Mouse (Mus musculus) spleen, adult 2 months (tissue): ENCODE data around the gene Phf11a.
"Not testable (repeated sequence)": the region's sequence is repeated elsewhere in the genome, so short reads cannot be mapped to it uniquely, and the experiment has no call there.

Experiments
- CTCF ChIP-seq: fragments of 200-500 bp; IDR thresholded peaks from 2 replicates; pipeline ENCODE4 v1.5.1; 2011; ENCODE audit warnings: mild to moderate bottlenecking, inconsistent platforms; ENCODE audit not compliant: insufficient read depth, insufficient read length, insufficient replicate concordance; ENCODE audit errors: extremely low read depth
- POLR2A ChIP-seq: fragments of 200-500 bp; IDR thresholded peaks from 2 replicates; pipeline ENCODE4 v1.6.1; 2011; ENCODE audit warnings: low read depth, low read length, inconsistent platforms

DNA sequence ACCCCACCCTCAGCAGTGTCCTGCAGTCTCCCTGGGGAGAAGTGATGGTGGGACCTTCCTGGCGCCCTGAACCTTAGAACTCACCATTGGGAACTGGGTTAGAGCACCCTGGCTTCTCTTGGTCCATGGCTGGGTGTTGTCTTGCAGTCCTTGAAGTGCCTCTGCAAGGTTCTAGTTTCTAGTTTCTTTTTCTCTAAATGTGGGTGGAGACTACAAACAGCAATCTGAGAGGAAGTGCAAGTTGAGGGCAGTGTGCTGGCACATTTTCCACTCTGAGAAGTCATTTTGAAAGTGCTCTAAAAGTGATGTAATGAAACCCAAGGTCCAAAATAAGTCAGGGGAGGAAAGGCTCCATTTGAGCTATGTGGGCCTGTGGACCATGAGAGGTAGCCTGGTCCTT is 43.9 kb upstream of the Phf11a start, which contains the start of gene Phf11b:
- TF ChIP-seq POLR2A: peak; percentile 12; the same call in 1 of the 2 replicates
- TF ChIP-seq CTCF: not testable (repeated sequence)
